Mouse (Mus musculus) macrophage (primary cell): ENCODE data around the gene Aamp. TPM values are rescaled to one million over a fixed set of nuclear protein-coding genes. Genes with fewer than 3 reads are reported as not detected.

Experiments used
- H3K27ac ChIP-seq: fragments of 350-480 bp; formaldehyde crosslinking; 2 replicates; pipeline ENCODE4 v1.9.0; 2021
- H3K36me3 ChIP-seq: fragments of 350-480 bp; formaldehyde crosslinking; 2 replicates; pipeline ENCODE4 v1.9.0; 2021; ENCODE audit errors: inconsistent target
- H3K4me3 ChIP-seq: fragments of 350-480 bp; formaldehyde crosslinking; 2 replicates; pipeline ENCODE4 v1.9.0; 2021; ENCODE audit errors: inconsistent target
- H3K79me2 ChIP-seq: fragments of 350-480 bp; formaldehyde crosslinking; 2 replicates; pipeline ENCODE4 v1.9.0; 2021; ENCODE audit errors: inconsistent target
- WGBS: methylation state at CpG from one replicate; pipeline ENCODE4 v1.1.7; 2026; ENCODE audit warnings: inconsistent platforms; ENCODE audit not compliant: missing documents; 5-methylcytosine and 5-hydroxymethylcytosine counted together
- polyA plus RNA-seq: library from polyadenylated mRNA; stranded (reverse); fragments of 250-400 nt; gene quantifications from 3 replicates; pipeline ENCODE4 v1.2.4, GENCODE M21; 2018; ENCODE audit warnings: inconsistent platforms

The Aamp gene
- polyA plus RNA-seq, 1 experiment from 2014 or later: 127 TPM

- 20% methylated on average over 5 of the region's 5 CpGs for WGBS
- H3K36me3 ChIP-seq: peaks cover 48% of the 10 kb centered on the region
- H3K27ac ChIP-seq: peak overlapping the region; percentile 96
- H3K79me2 ChIP-seq: peaks cover 92% of the 10 kb centered on the region
- H3K4me3 ChIP-seq: no peak overlapping the region
These were observed 35.1 kb downstream of the Aamp start for GRCm38 (mm10) chr1:74249331-74249980.

DNA sequence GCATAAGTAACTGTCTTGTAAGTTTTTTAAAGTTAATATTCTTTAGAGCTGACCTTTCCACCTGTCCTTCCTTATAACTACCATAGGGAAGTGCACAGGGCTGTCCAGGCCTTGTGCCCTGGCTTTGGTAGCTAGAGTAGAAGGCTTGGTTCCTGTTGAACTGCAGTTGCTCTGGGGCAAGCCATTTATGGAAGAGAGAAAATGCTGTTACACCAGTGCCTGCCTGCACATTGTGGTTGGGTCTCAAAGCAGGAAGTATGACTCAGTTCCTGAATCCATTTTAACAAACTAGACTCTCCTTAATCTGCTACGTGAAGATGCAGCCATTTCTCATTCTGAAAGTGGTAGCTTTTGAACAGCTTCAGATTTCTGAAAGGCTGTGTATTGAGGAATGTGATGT lies 35.7 kb downstream of the Aamp start:
- Histone ChIP-seq H3K36me3 (peaks cover 41% of the 10 kb centered on the region), H3K4me3 (no peak overlapping the region), H3K27ac (peak overlapping the region; percentile 96), H3K79me2 (peaks cover 92% of the 10 kb centered on the region)
- 0% methylated on average over 1 of the region's 1 CpGs for WGBS

DNA sequence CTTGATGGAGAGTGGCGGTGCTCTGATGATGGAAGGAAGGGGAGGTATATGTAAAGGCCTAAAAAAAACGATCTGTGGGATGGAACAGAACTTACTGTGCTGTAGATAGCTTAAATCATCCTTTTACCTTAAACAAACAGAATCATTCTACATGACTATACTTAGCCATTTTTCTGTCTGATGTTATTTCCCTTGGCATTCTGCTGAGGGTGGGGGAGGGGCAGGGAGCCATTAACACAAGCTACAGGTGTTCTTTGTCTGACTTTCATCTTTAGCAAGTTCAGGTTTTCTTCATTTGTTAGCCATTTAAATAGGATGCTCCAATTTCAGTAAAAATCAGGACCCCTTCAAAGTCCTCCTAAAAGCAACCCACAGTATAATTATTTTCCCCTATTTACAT lies 39.0 kb downstream of the Aamp start:
- WGBS: 59% methylated on average over 2 of the region's 2 CpGs
- Histone ChIP-seq H3K4me3 (no peak overlapping the region), H3K79me2 (peaks cover 92% of the 10 kb centered on the region), H3K27ac (no peak overlapping the region), H3K36me3 (peaks cover 8% of the 10 kb centered on the region; the same call in 1 of the 2 replicates)

- Histone ChIP-seq H3K36me3 (0 out of 2 replicates have a peak, but pooled peaks cover under 1% of the 10 kb centered on the region), H3K27ac (peak overlapping the region; percentile 94), H3K4me3 (no peak overlapping the region), H3K79me2 (peaks cover 94% of the 10 kb centered on the region)
- WGBS: 25% methylated on average over 4 of the region's 4 CpGs
These were observed 43.7 kb downstream of the Aamp start for GRCm38 (mm10) chr1:74240832-74241231.

GRCm38 (mm10) chr1:74240311-74240710 lies 44.2 kb downstream of the Aamp start:
- peak overlapping the region; percentile 94 for H3K27ac ChIP-seq
- no peaks in the 10 kb centered on the region for H3K36me3 ChIP-seq
- whole genome bisulfite sequencing: 28% methylated on average over 6 of the region's 6 CpGs
- H3K4me3 ChIP-seq: peak overlapping the region; percentile 91; the same call in 1 of the 2 replicates
- H3K79me2 ChIP-seq: peaks cover 89% of the 10 kb centered on the region

- H3K36me3 ChIP-seq: no peaks in the 10 kb centered on the region
- peaks cover 82% of the 10 kb centered on the region for H3K79me2 ChIP-seq
- peak overlapping the region; percentile 91 for H3K4me3 ChIP-seq
- peak overlapping the region; percentile 94 for H3K27ac ChIP-seq
- 2% methylated on average over 11 of the region's 11 CpGs for WGBS
These were observed 44.9 kb downstream of the Aamp start for GRCm38 (mm10) chr1:74239618-74240017.

- peaks cover 77% of the 10 kb centered on the region for H3K79me2 ChIP-seq
- H3K36me3 ChIP-seq: no peaks in the 10 kb centered on the region
- peak overlapping the region; percentile 94 for H3K27ac ChIP-seq
- peak overlapping the region; percentile 91 for H3K4me3 ChIP-seq
- WGBS: 11% methylated on average over 7 of the region's 7 CpGs
These were observed 45.4 kb downstream of the Aamp start for GRCm38 (mm10) chr1:74239162-74239561.

DNA sequence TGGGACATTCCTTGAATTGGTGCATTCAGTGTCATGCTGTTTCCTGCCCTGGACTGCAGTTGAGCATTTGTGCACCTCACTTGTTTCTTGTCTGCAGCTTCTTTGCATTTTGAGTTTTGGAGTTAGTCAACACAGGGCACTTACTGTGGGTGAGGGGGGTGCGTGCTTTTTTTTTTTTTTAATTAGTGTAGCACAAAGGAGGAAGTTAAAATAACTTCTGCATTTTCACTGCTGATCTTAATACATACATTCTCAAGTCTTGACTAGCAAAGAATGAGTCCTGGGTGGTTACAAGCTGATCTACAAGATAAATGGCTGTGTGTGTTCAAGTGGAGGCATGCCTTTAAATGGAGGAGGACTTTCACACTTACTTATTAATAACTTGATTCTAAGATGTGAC lies 46.4 kb downstream of the Aamp start:
- H3K79me2 ChIP-seq: peaks cover 67% of the 10 kb centered on the region
- H3K4me3 ChIP-seq: peak overlapping the region; percentile 91
- WGBS: 0% methylated on average over 1 of the region's 1 CpGs
- peak overlapping the region; percentile 94 for H3K27ac ChIP-seq
- no peaks in the 10 kb centered on the region for H3K36me3 ChIP-seq

- H3K27ac ChIP-seq: peak overlapping the region; percentile 94
These were observed 46.9 kb downstream of the Aamp start for GRCm38 (mm10) chr1:74237671-74238070.

DNA sequence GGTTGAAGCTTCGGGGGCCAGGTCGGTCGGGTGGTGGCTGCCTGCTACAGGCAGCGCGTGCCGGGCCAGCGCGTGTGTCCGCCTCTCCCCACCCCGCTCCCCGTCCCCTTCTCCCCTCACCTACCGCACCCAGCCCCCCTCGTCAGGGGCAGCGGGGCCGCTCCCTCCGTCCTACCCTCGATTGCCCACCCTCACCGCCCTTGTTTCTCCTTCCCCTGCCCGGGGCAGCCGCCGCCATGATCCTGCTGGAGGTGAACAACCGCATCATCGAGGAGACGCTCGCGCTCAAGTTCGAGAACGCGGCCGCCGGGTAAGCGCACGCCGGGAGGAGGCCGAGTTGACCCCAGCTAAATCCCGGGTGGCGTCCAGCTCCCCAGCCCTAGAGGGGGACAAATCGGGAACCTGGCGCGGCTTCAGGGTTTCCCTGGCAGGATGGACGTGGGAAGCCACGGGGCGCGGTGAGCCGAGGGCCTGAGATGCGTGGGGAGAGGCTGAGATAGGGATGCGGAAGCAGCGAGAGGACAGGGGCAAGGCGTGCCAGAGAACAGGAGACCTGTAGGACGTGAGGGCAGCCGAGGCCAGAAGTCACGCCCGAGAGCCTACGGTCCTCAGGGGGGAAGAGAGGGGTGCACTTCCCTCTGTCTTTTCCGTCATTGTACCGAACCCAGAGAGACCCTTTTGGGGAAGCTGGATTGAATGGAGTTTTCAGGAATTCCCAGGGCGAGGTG lies 47.8 kb downstream of the Aamp start:
- under 1% methylated on average over 51 of the region's 57 CpGs for WGBS
- H3K79me2 ChIP-seq: peaks cover 53% of the 10 kb centered on the region
- H3K36me3 ChIP-seq: no peaks in the 10 kb centered on the region
- H3K27ac ChIP-seq: peak overlapping the region; percentile 94
- H3K4me3 ChIP-seq: peak overlapping the region; percentile 91

More at GRCm38 (mm10) chr1:74237671-74238070, 46.9 kb downstream of the Aamp start:
- peak overlapping the region; percentile 91 for H3K4me3 ChIP-seq
- peaks cover 62% of the 10 kb centered on the region for H3K79me2 ChIP-seq
- WGBS: 0% methylated on average over 5 of the region's 5 CpGs
- no peaks in the 10 kb centered on the region for H3K36me3 ChIP-seq

DNA sequence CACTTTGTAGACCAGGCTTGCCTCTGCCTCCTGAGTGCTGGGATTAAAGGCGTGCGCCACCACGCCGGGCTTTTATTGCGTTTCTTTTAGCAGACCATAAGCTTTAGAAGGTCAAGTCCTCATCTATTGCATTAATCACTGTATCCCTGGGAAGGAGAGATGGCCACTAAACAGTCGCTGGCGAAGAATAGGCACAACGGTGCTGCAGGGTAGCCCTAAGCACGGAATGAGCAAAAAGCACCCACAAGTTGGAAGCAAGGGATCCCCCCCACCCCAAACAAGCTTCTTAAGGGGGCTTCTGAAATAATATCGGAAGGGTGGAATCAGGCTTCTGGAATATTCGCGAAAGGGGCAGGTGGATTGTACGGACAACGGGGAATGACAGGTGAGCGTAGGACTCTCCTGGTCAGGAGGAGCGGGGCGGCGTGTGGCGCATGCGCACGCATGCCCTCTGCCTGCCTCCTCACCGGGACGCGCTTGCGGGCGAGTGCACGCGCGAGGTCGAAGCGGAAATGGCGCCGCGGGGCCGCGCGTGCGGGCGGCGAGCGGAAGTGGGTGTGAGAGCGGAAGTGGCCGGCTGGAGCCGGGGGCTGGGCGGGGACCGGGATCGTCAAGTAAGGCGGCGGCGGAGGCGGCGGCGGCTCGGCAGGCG lies 48.5 kb downstream of the Aamp start, which contains the start of gene Arpc2:
TSS of gene Arpc2 (plus strand) at position 147 of the 652 bp plus-strand sequence.
- Histone ChIP-seq H3K27ac (peak within 1 kb of the TSS; percentile 94), H3K36me3 (no peaks in the 10 kb centered on the region), H3K4me3 (peak within 1 kb of the TSS; percentile 91), H3K79me2 (peaks cover 46% of the 10 kb centered on the region)
- whole genome bisulfite sequencing: 10% methylated on average over 34 of the region's 55 CpGs

DNA sequence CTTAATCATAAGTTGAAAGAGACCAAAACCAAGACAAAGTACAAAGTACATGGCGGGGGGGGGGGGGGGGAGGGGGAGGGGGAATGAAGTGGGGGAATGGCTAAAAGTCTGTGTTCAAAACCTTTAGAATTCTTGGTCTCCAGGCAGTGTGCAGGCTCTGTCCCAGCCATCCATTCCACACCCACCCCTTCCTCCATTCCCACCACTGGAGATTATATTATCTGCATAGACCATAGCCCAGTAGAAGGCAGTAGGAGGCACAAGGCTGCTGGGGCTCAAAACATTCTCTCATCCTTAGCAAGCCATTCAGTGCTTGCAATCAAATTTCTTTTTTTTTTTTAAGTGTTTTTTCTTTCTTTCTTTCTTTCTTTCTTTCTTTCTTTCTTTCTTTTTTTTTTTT lies 53.5 kb downstream of the Aamp start:
- Histone ChIP-seq H3K4me3 (no peak overlapping the region), H3K36me3 (no peaks in the 10 kb centered on the region), H3K79me2 (no peaks in the 10 kb centered on the region), H3K27ac (no peak overlapping the region)
- WGBS: no CpG with 5 or more reads among the region's 1 CpGs

DNA sequence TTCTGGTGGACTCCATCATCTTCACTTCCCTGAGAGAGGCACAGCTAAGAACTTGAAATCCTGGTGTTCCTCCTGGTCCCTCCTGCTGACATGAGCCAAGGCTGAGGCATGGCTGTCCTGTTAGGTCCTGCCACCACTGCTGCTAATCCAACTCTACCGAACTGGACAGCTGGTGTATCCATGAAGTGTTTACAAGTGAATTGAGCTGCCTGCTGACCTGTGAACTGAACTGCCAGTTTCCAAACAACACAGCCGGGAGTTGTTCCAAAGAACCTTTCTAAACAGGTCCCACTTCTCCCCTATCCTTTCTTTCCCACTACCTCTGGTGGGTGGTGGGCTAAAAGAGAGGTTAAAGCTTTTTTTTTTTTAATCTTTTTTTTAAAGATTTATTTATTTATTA lies 54.6 kb downstream of the Aamp start:
- 100% methylated on average over 2 of the region's 2 CpGs for WGBS
- H3K4me3 ChIP-seq: no peak overlapping the region

More for the DNA sequence above, 54.6 kb downstream of the Aamp start:
- Histone ChIP-seq H3K79me2 (no peaks in the 10 kb centered on the region), H3K36me3 (no peaks in the 10 kb centered on the region), H3K27ac (no peak overlapping the region)
